Mouse (Mus musculus): ENCODE data around the gene Ankrd6. TPM values are rescaled to one million over a fixed set of nuclear protein-coding genes. Genes with fewer than 3 reads are reported as not detected.
A peak's percentile ranks its signal among the peaks of the same experiment; 100 is the strongest.

Ankrd6 gene
- 4.0 and 4.7 TPM in 2 replicates for polyA plus RNA-seq (2014; fragmentation: Nextera tagmentation; extraction: Ambion mirVana)

DNA sequence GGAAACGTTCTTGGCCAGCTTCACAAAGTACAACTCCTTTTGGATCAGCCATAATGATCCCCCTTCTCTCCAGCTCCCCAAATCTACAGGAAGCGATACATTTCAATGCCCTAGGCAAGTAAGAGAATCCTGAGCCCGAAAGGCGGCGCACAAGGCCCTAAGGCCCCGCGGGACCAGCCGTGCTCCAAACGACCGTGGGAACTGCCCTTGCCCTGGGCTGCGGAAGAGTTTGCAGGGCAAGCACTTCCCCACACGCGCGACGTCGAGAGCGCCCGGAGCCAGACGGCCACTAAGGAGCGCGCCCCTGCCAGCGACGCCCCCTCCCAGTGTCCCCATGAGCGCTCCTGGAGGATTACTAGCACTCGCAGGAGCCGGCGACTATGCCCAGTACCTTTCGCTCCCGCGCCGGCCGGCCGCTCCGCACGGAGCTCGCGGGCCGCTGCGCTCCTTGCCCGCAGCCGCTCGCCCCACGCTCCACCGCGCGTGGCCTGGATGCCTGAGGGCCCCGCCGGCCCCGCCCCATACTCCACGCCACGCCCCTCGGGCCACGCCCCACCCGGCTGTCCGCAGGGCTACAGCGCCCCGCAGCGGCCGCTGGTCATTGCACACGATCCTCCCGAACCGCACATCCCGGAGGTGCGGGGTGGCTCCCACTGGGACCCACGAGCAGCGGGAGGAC, at the start of gene Ankrd6:
Ankrd6 (minus strand) TSS at position 486 of the 679 bp plus-strand sequence.
- Histone ChIP-seq H3K9ac (peak within 1 kb of the TSS; percentile 60), H3K27ac (ENCODE audit: low read depth) (no peak within 1 kb of the TSS)

DNA sequence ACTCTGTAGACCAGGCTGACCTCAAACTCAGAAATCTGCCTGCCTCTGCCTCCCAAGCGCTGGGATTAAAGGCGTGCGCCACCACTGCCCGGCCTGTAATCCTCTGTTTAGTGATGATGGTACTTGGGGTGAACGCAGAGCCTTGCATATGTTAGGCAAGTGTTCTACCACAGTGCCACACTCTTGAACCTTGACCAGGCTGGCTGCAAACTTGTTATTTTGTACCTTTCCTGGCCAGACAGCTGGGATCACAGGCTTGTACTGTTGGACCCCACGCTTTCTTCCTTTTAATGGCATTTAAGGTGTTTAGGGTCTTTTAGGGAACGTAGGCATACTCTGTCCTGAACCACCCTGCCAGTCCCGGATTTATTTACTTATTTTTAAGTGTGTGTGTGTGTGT, 48.4 kb upstream of the Ankrd6 start:
- DNase-seq (no peak), ATAC-seq (ENCODE audit: insufficient read depth) (no peak)
- Histone ChIP-seq H3K9ac (no peak overlapping the region), H3K27me3 (ENCODE audit: insufficient read depth, low read length) (no peaks in the 10 kb centered on the region), H3K4me3 (ENCODE audit: low read depth, low read length) (no peak overlapping the region), H3K4me1 (ENCODE audit: insufficient read depth) (no peaks in the 10 kb centered on the region), H3K36me3 (ENCODE audit: insufficient read depth) (no peaks in the 10 kb centered on the region), H3K9me3 (ENCODE audit: low read depth, low read length) (no peaks in the 10 kb centered on the region), H3K27ac (ENCODE audit: low read depth) (no peak overlapping the region), H3K4me2 (no peak overlapping the region)
- no peak for TF ChIP-seq CTCF (IDR thresholded peaks at IDR 0.05; ENCODE audit: low read depth)
- 90% methylated on average over 8 of the region's 8 CpGs for WGBS

More for the DNA sequence above, at the start of gene Ankrd6:
- H3K4me1 ChIP-seq (ENCODE audit: insufficient read depth), result 0 out of 2 replicates have a peak, but pooled peaks cover 3% of the 10 kb centered on the region
- WGBS, result under 1% methylated on average over 66 of the region's 66 CpGs
- ATAC-seq (ENCODE audit: insufficient read depth) (peak; percentile 93), DNase-seq (peak; percentile 90)
- no peaks in the 10 kb centered on the region for H3K36me3 ChIP-seq (ENCODE audit: insufficient read depth)
- peak; percentile 80 for TF ChIP-seq CTCF (IDR thresholded peaks at IDR 0.05; ENCODE audit: low read depth)
- H3K4me3 ChIP-seq (ENCODE audit: low read depth, low read length), result peak within 1 kb of the TSS; percentile 60
- peaks cover 15% of the 10 kb centered on the region; the same call in 1 of the 2 replicates for H3K27me3 ChIP-seq (ENCODE audit: insufficient read depth, low read length)
- H3K9me3 ChIP-seq (ENCODE audit: low read depth, low read length), result no peaks in the 10 kb centered on the region
- peak within 1 kb of the TSS; percentile 96 for H3K4me2 ChIP-seq

DNA sequence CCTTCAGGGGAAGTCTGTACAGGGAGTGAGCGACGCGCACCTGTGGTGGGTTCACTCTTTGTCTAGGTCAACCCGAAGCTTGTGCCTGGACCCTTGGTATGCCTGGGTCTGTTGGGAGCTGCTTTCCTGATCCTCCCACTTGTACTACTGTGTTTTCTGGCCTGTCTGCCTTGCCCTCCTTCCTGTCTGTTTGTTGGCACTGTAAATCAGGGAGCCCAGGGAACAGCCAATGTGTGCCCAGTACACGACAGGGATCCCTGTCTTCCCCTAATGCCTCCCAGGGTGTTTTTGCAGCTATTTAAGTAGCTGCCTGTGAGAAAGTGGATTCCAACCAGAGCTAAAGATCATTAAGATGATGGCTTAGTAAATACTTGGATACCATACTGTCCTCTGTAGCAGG, 46.9 kb upstream of the Ankrd6 start:
- no peaks in the 10 kb centered on the region for H3K27me3 ChIP-seq (ENCODE audit: insufficient read depth, low read length)
- ATAC-seq (ENCODE audit: insufficient read depth) (no peak), DNase-seq (no peak)
- H3K36me3 ChIP-seq (ENCODE audit: insufficient read depth), result no peaks in the 10 kb centered on the region
- no peak overlapping the region for H3K4me3 ChIP-seq (ENCODE audit: low read depth, low read length)
- no peaks in the 10 kb centered on the region for H3K4me1 ChIP-seq (ENCODE audit: insufficient read depth)
- no peak overlapping the region for H3K27ac ChIP-seq (ENCODE audit: low read depth)
- 78% methylated on average over 5 of the region's 5 CpGs for WGBS
- no peaks in the 10 kb centered on the region for H3K9me3 ChIP-seq (ENCODE audit: low read depth, low read length)
- no peak overlapping the region for H3K4me2 ChIP-seq
- TF ChIP-seq CTCF (IDR thresholded peaks at IDR 0.05; ENCODE audit: low read depth), result no peak
- H3K9ac ChIP-seq, result no peak overlapping the region

DNA sequence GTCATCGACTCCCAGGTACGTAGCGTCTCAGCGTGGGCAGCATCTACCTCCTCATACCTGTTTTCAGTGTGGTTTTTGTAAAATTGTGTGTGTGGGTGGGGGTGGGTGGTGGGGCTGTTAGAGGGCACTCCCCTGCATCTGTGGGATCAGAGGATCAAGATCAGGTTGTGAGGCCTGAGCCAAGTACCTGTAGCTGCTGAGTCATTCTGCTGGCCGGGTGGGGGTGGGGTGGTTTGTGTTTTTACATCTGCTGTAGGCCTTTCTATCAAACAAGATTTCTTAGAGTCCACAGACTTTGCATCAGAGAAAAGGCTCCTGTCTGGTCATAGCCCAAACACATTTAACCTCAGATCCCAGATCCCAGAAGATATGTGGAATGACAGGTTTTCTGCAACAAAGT, 45.4 kb upstream of the Ankrd6 start:
- no peaks in the 10 kb centered on the region for H3K36me3 ChIP-seq (ENCODE audit: insufficient read depth)
- no peak overlapping the region for H3K9ac ChIP-seq
- no peaks in the 10 kb centered on the region for H3K9me3 ChIP-seq (ENCODE audit: low read depth, low read length)
- H3K4me2 ChIP-seq, result no peak overlapping the region
- ATAC-seq (ENCODE audit: insufficient read depth) (no peak), DNase-seq (no peak)
- no peak for TF ChIP-seq CTCF (IDR thresholded peaks at IDR 0.05; ENCODE audit: low read depth)
- no peaks in the 10 kb centered on the region for H3K27me3 ChIP-seq (ENCODE audit: insufficient read depth, low read length)
- H3K27ac ChIP-seq (ENCODE audit: low read depth), result no peak overlapping the region
- WGBS, result 88% methylated on average over 5 of the region's 5 CpGs
- no peak overlapping the region for H3K4me3 ChIP-seq (ENCODE audit: low read depth, low read length)
- no peaks in the 10 kb centered on the region for H3K4me1 ChIP-seq (ENCODE audit: insufficient read depth)

DNA sequence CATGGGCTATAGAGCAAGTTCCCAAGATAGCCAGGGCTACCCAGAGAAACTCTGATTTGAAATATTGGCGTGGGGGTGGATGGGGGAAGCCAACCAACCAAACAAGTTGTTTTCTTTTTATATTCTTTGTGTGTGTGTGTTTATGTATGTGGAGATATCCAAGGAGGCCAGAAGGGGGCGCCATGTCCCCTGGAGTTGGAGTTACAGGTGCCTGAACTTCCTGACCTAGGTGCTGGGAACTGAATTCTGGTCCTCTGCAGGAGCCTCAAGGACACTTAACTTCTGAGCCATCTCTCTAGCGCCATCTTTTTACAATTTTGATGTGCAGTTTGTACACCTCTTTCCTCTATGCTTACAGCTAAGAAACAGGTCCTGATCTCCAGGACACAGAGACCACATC, 43.5 kb upstream of the Ankrd6 start:
- WGBS, result 69% methylated on average over 3 of the region's 3 CpGs

DNA sequence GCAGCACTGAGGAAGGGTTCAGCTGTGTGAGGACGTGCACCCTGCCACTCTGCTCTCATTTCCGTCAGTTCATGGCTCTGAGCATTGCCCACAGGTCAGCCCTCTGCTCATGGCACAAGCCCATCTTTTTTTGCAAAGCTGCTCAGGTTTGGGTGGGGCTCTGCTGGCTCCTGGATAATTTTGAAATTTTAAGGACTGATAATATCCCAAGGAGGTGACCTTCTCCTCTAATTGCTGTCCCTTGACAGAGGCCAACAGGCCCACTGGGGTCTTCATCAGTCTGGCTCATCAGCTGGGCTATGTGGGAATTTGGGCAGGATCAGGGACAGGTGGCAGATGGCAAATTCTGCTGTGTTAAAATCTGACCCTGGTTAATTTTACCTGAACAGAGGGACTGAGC, 38.7 kb upstream of the Ankrd6 start:
- TF ChIP-seq CTCF (IDR thresholded peaks at IDR 0.05; ENCODE audit: low read depth), result no peak
- H3K4me2 ChIP-seq, result no peak overlapping the region
- ATAC-seq (ENCODE audit: insufficient read depth) (no peak), DNase-seq (no peak)
- no peak overlapping the region for H3K4me3 ChIP-seq (ENCODE audit: low read depth, low read length)
- no peak overlapping the region for H3K27ac ChIP-seq (ENCODE audit: low read depth)
- H3K36me3 ChIP-seq (ENCODE audit: insufficient read depth), result no peaks in the 10 kb centered on the region
- WGBS, result 73% methylated on average over 2 of the region's 2 CpGs
- peaks cover 6% of the 10 kb centered on the region for H3K27me3 ChIP-seq (ENCODE audit: insufficient read depth, low read length)
- H3K4me1 ChIP-seq (ENCODE audit: insufficient read depth), result 0 out of 2 replicates have a peak, but pooled peaks cover 6% of the 10 kb centered on the region
- no peaks in the 10 kb centered on the region for H3K9me3 ChIP-seq (ENCODE audit: low read depth, low read length)
- H3K9ac ChIP-seq, result no peak overlapping the region

More for the DNA sequence above, 43.5 kb upstream of the Ankrd6 start:
- Histone ChIP-seq H3K4me3 (ENCODE audit: low read depth, low read length) (no peak overlapping the region), H3K4me1 (ENCODE audit: insufficient read depth) (no peaks in the 10 kb centered on the region), H3K36me3 (ENCODE audit: insufficient read depth) (no peaks in the 10 kb centered on the region), H3K27ac (ENCODE audit: low read depth) (no peak overlapping the region), H3K9ac (no peak overlapping the region), H3K4me2 (no peak overlapping the region), H3K27me3 (ENCODE audit: insufficient read depth, low read length) (no peaks in the 10 kb centered on the region), H3K9me3 (ENCODE audit: low read depth, low read length) (no peaks in the 10 kb centered on the region)
- DNase-seq (no peak), ATAC-seq (ENCODE audit: insufficient read depth) (no peak)
- no peak for TF ChIP-seq CTCF (IDR thresholded peaks at IDR 0.05; ENCODE audit: low read depth)

DNA sequence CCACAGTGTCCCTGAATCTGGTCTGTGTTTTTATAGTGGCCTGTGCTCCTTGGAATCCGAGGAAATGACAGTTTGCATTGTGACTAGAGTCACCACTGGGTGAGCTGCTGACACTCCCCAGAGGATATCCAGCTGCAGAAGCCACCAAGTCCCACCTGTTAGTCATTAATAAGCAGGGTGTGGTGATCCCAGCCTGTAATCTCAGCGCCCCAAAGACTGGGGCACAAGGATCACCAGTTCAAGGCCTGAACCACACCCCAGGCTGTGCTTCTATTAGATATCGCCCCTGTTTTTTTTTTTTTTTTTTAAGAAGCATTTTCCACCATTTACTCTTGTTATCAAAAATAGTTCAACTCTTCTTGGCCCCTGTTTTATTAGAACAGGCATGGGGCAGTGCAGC, 36.4 kb upstream of the Ankrd6 start:
- 47% methylated on average over 3 of the region's 3 CpGs for WGBS
- peaks cover 19% of the 10 kb centered on the region for H3K27me3 ChIP-seq (ENCODE audit: insufficient read depth, low read length)
- H3K9ac ChIP-seq, result no peak overlapping the region
- no peak overlapping the region for H3K4me2 ChIP-seq
- no peaks in the 10 kb centered on the region for H3K36me3 ChIP-seq (ENCODE audit: insufficient read depth)
- no peak overlapping the region for H3K4me3 ChIP-seq (ENCODE audit: low read depth, low read length)
- no peak for TF ChIP-seq CTCF (IDR thresholded peaks at IDR 0.05; ENCODE audit: low read depth)
- ATAC-seq (ENCODE audit: insufficient read depth) (no peak), DNase-seq (no peak)
- H3K9me3 ChIP-seq (ENCODE audit: low read depth, low read length), result no peaks in the 10 kb centered on the region
- H3K4me1 ChIP-seq (ENCODE audit: insufficient read depth), result peaks cover 6% of the 10 kb centered on the region; the same call in 1 of the 2 replicates
- no peak overlapping the region for H3K27ac ChIP-seq (ENCODE audit: low read depth)
